Mouse (Mus musculus) kidney, postnatal 4 days (tissue): ENCODE data around the gene Tirap.
"Not testable (repeated sequence)": the region's sequence is repeated elsewhere in the genome, so short reads cannot be mapped to it uniquely, and the experiment has no call there.

Source experiments
- DNase-seq, 2 experiments: peaks; one replicate each; pipeline ENCODE4 v3.0.0; 2021; ENCODE audit warnings: mixed read lengths in 2 of 2

Gene Tirap

DNA sequence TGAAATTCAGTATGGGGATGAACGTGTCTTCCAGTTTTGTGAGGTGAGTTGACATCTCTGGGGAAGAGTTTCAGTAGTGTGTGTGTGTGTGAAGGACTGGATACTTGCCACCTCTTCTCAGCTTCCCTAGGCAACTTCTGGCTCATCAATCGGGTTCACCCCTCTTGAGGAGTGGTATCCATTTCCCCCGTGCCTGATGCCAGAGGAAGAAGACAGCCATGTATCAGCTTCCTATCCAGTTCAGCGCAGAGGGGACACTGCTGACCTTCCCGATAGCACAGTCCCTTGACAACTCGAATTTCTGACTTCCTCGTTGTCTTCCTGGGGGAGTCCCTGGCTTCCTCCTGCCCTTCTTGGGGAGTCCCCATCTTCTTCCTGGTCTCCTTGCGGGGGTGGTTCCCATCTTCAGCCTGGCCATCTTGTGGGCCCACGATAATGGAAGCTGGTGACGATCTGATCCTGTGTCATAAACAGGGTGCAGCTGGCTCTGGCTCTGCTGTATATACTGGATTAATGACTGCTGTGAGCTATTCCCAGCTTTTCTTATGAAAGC lies 12.7 kb downstream of the Tirap start:
- DNase-seq: no peak

GRCm38 (mm10) chr9:35186430-35186829 lies 13.7 kb downstream of the Tirap start:
- DNase-seq: no peak

GRCm38 (mm10) chr9:35183359-35183758 lies 16.7 kb downstream of the Tirap start:
- peak in 1 of 2 experiments; percentile 6 for DNase-seq

GRCm38 (mm10) chr9:35182832-35183231 lies 17.3 kb downstream of the Tirap start:
- no peak for DNase-seq

GRCm38 (mm10) chr9:35176124-35176659 lies 23.9 kb downstream of the Tirap start:
- DNase-seq: no peak

DNA sequence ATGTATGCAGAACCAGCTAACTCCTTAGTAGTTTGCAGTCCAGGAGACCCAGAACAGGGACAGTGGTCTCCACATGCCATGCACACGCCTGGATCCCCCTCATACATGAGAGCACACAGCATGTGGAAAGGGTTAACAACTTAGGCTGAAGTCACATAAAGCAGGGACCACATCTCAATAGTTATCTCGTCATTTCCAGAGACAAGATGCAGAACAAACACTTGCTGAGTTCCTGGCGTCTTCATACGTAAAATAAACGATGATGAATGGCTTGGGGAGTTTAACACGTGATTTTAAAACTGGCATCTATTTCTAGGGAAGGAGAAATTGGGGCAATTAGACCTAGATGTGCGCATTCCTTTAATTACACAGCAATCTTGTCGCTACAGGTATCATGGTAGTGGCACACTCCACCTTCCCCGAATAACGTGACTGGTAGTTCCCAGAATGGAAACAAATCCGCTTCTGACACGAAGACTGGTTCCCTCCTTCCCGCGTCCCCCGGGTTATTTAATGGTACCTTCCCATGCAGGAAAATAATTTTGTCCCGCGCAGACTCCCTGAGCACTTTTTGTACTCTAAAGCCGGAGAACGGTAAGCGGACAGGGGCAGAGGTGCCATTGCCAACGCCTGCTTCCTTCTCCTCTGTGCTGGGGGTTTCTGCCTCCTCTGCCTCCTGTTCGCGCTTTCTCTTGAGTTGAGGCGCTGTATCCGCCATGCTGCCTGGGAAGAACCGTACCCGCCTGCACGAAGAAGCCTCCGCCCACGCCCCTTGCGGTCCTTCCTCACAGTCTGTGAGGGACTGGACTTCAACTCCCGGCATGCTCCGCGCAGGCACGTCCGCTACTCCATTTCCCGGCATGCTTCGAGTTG lies 24.6 kb downstream of the Tirap start, which contains the start of gene Dcps:
TSS of gene Dcps (minus strand) at position 811 of the 873 bp plus-strand sequence.
- DNase-seq: peak; percentile 95 to 96

DNA sequence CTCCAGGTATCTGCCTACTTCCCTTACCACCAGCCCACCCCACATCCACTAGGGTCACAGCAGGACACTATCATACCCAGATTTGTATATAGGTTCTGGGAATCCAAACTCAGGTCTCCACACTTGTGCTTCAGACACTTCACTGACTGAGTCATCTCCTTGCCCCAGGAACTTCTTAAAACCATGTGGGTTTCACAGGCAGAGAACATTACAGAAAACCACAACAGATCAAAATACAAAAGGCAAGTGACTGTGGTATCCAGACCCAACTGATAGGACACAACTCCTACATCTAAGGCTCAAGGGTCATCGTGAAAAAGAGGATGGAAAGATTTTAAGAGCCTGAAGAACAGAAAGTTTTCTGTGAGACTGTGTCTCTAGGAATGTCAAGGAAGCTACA lies 26.8 kb downstream of the Tirap start:
- DNase-seq: no peak

GRCm38 (mm10) chr9:35170071-35170470 lies 30.0 kb downstream of the Tirap start:
- no peak for DNase-seq

- peak in 1 of 2 experiments; percentile 22 for DNase-seq
Measured at GRCm38 (mm10) chr9:35166798-35167635, 33.1 kb downstream of the Tirap start.

DNA sequence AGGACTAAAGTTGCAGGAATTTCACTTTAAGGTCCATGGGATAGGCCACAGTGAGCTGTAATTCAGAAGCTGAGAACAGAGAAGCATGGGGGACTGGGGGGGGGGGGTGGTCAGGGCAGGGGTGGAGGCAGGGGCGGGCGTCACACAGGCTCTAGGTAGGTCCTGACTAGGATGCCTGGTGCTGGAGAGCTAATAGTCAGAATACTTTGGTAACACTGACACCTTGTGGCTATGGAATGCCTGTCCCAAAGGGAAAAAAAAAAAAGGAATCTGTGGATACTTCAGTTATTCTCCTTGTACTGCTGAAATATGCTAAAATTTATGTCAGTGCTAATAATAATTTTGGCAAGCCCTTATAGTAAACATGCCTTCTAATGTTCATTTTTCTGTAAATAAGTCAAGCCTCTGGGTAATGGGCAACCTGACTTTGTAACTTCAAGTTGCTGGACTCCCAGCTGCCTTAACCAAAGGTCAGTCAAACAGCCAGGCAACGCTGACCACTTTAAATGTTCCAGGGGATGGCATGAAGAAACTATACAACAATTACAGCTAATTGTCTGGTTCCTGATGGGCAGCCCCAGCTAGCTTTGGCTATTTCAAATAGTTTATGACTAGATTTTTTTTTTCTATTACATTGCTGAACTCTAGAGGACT lies 33.8 kb downstream of the Tirap start:
- peak in 1 of 2 experiments; percentile 43 for DNase-seq

DNA sequence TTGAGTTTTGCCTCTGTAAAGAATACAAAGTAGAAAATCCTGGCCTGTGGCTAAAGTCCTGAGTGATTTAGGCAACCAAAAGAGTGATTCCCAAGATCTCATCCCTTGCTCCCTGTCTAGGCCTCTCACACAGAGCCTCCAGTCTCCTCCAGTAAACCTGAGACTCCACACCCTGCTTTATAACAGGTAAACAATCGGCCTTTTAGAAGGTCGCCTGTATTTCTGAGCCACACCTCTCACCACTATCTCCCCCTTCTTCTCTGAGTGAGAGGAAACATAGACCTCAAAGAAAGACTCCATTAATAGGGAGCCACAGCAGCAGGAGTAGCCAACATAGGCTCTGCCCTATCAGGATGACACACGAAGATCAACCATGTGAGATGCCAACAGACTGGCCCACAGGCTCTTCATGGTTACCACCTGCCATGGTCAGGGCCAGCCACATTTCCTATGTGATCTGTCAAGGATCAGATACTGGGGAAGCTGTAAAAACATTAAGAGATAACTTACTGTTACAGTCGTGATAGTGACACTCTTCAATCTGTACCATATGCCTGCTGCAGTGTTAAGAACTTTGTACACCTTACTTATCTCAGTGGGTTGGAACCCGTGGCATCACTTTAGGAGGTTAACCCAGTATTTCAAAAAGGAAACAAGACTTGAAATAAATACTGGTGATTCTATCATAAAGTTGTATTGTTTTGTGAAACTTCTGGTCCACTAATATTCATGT lies 35.8 kb downstream of the Tirap start:
- DNase-seq: no peak

DNA sequence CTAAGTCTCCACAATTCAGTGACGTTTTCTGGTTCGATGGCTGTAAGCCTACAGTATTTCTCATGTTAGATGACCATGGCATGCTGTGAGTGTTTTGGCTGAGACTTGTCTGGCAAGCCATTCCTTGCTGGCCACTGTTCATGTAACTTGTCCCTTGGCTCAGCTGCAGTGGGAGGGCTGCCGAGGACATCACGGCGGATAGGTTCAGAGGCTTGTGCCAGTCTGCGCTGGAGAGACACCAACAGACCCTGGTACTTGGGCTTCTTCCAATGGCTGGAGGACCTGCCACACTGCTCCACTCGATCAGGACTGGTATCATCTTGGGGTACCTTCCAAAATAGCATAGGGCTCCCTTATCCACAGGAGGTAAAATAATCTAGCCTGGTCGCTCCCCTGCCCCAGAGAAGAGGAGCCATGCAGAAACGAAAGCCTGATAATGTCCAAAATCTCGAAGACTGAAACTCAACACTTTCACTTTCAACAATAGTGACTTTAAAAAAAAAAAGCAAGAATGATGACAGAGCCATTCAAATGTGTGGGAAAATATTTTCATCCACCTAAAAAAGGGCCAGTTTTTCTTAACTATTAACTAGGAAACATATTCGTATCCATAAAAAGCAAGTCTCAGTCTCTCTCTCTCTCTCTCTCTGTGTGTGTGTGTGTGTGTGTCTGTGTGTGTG lies 36.9 kb downstream of the Tirap start:
- no peak for DNase-seq

DNA sequence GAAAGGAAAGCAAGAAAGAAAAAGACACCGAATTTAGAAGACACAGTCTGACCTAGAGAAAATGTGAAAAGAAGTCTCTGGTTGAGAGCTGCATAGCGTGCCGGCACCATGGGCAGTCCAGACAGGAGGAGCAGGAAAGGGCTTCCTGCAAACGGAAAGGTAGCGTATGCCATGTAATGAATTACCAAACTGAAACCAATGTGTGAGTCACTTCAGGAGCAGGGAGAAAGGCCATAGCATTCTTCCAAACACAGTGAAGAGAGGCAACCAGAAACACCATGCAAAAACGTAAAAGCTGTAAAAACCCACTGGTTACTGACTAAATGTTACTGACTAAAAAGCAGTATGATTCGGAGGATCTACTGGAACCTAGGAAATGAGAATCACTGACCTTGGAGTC lies 38.4 kb downstream of the Tirap start:
- DNase-seq: peak in 1 of 2 experiments; percentile 25

- DNase-seq: no peak
Measured at GRCm38 (mm10) chr9:35160662-35161061, 39.4 kb downstream of the Tirap start.

- no peak for DNase-seq
Measured at GRCm38 (mm10) chr9:35158477-35158876, 41.6 kb downstream of the Tirap start.

GRCm38 (mm10) chr9:35156862-35157261 lies 43.2 kb downstream of the Tirap start:
- DNase-seq: peak in 1 of 2 experiments; percentile 16

- DNase-seq: peak; percentile 26 to 57
Measured at GRCm38 (mm10) chr9:35156002-35156710, 43.9 kb downstream of the Tirap start.

GRCm38 (mm10) chr9:35152923-35153322 lies 47.2 kb downstream of the Tirap start:
- no peak for DNase-seq

DNA sequence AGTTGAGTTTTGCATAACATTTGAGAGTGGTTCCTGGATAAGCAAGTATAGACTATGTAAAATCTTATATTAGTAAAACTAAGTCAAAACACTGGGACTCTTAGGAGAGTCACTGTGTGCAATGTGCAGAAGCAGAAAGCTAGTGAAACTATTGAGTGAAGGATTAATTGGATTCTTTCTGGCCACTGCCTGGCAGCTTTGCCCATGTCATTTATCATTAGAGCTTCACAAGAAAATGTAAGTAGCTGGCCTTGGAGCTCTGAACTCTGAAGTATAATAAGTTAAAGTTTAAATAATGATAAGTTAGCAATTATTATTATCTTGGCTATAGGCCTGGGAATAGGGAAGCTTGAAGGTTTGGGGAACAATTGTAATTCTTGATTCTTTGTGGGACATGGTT lies 51.3 kb downstream of the Tirap start:
- DNase-seq: not testable (repeated sequence)

- DNase-seq: not testable (repeated sequence)
Measured at GRCm38 (mm10) chr9:35147261-35147660, 52.8 kb downstream of the Tirap start.
